Mouse (Mus musculus) CH12.LX (cell line): ENCODE measurements at regions not wholly inside any gene's neighbourhood (a gene's known extent, or its start where the extent isn't known, plus 50 kb on each side); places are given as distances from the start of the nearest gene placed in this dataset.

ENCODE experiments used
- DNase-seq: peaks from one replicate; pipeline ENCODE4 v3.0.0-alpha.2; 2013; ENCODE audit errors: extremely low read depth
- H3K27ac ChIP-seq: 2 replicates; pipeline ENCODE4 v1.5.1; 2012; ENCODE audit warnings: low read depth, mild to moderate bottlenecking, control low read depth, moderate library complexity; ENCODE audit not compliant: insufficient read depth
- H3K27me3 ChIP-seq: replicated peaks from 2 replicates; pipeline ENCODE3; 2012; ENCODE audit warnings: inconsistent platforms
- H3K36me3 ChIP-seq, 2 experiments: replicated peaks in 1 of 2; 2 replicates each; pipeline versions ENCODE3 to v1.6.1; 2012; ENCODE audit warnings: inconsistent platforms in 1 of 2, low read length in 1 of 2, mild to moderate bottlenecking in 1 of 2, mixed read lengths in 1 of 2, moderate library complexity in 1 of 2; ENCODE audit not compliant: control insufficient read depth in 1 of 2, insufficient read depth in 1 of 2
- H3K4me1 ChIP-seq, 2 experiments: 2 replicates each; pipeline ENCODE4 v1.6.1; 2012; ENCODE audit warnings: inconsistent platforms in 1 of 2, moderate library complexity in 1 of 2; ENCODE audit not compliant: insufficient read depth in 2 of 2, control insufficient read depth in 1 of 2
- H3K4me2 ChIP-seq: 2 replicates; pipeline ENCODE4 v1.6.1; 2012; ENCODE audit warnings: low read depth, mild to moderate bottlenecking, control low read depth; ENCODE audit not compliant: poor library complexity, insufficient read depth, severe bottlenecking
- H3K4me3 ChIP-seq, 3 experiments: fragments of 150-350 bp in 1 of 3; sonication (generic) in 1 of 3; replicated peaks in 1 of 3; 2 replicates each; pipeline versions ENCODE3 to v1.5.1; 2011 to 2012; ENCODE audit warnings: low read depth in 2 of 3, low read length in 2 of 3, mild to moderate bottlenecking in 2 of 3, moderate library complexity in 2 of 3, control low read depth in 1 of 3, improper control_type of control experiment in 1 of 3, inconsistent platforms in 1 of 3, mixed read lengths in 1 of 3; ENCODE audit not compliant: poor library complexity in 1 of 3
- H3K79me2 ChIP-seq: replicated peaks from 2 replicates; pipeline ENCODE4 v1.6.1; 2012; ENCODE audit warnings: mild to moderate bottlenecking, moderate library complexity; ENCODE audit not compliant: control insufficient read depth, poor library complexity, insufficient read depth, severe bottlenecking; ENCODE audit errors: extremely low read depth
- H3K9ac ChIP-seq: 2 replicates; pipeline ENCODE4 v1.6.1; 2012; ENCODE audit warnings: low read depth, mild to moderate bottlenecking, control low read depth, moderate library complexity; ENCODE audit not compliant: insufficient read depth
- H3K9me3 ChIP-seq: replicated peaks from 2 replicates; pipeline ENCODE3; 2012; ENCODE audit warnings: low read length, inconsistent platforms, mixed read lengths
- CHD1 ChIP-seq: IDR thresholded peaks from 2 replicates; pipeline ENCODE4 v1.6.1; 2012; ENCODE audit warnings: low read depth, low read length, improper control_type of control experiment, inconsistent platforms
- CHD2 ChIP-seq: IDR thresholded peaks from 2 replicates; pipeline ENCODE4 v1.6.1; 2011; ENCODE audit warnings: low read length, improper control_type of control experiment
- E2F4 ChIP-seq: IDR thresholded peaks from 2 replicates; pipeline ENCODE4 v1.6.1; 2011; ENCODE audit warnings: low read depth, low read length, improper control_type of control experiment; ENCODE audit not compliant: insufficient replicate concordance
- ELF1 ChIP-seq: IDR thresholded peaks from 2 replicates; pipeline ENCODE4 v1.6.1; 2014; ENCODE audit warnings: low read depth, mild to moderate bottlenecking, inconsistent platforms, low read length, improper control_type of control experiment
- EP300 ChIP-seq: IDR thresholded peaks from 2 replicates; pipeline ENCODE4 v1.6.1; 2011; ENCODE audit warnings: low read length, improper control_type of control experiment
- GABPA ChIP-seq: IDR thresholded peaks from 2 replicates; pipeline ENCODE4 v1.6.1; 2012; ENCODE audit warnings: low read depth, low read length, improper control_type of control experiment, inconsistent platforms; ENCODE audit not compliant: insufficient replicate concordance
- HCFC1 ChIP-seq: IDR thresholded peaks from 2 replicates; pipeline ENCODE4 v1.6.1; 2012; ENCODE audit warnings: low read depth, mild to moderate bottlenecking, inconsistent platforms, low read length, improper control_type of control experiment
- IRF4 ChIP-seq: IDR thresholded peaks from 2 replicates; pipeline ENCODE4 v1.6.1; 2014; ENCODE audit warnings: low read depth, mild to moderate bottlenecking, inconsistent platforms, low read length, improper control_type of control experiment
- MAFK ChIP-seq: IDR thresholded peaks from 2 replicates; pipeline ENCODE4 v1.6.1; 2011; ENCODE audit warnings: low read length, improper control_type of control experiment; ENCODE audit not compliant: insufficient replicate concordance
- MAX ChIP-seq: IDR thresholded peaks from 2 replicates; pipeline ENCODE4 v1.6.1; 2011; ENCODE audit warnings: low read length, improper control_type of control experiment
- MAZ ChIP-seq: IDR thresholded peaks from 2 replicates; pipeline ENCODE4 v1.6.1; 2012; ENCODE audit warnings: low read depth, mild to moderate bottlenecking, inconsistent platforms, low read length, improper control_type of control experiment, moderate library complexity
- MYC ChIP-seq: IDR thresholded peaks from 2 replicates; pipeline ENCODE4 v1.6.1; 2011; ENCODE audit warnings: low read depth, mild to moderate bottlenecking, improper control_type of control experiment, low read length
- PAX5 ChIP-seq: IDR thresholded peaks from 2 replicates; pipeline ENCODE4 v1.6.1; 2012; ENCODE audit warnings: low read length, inconsistent platforms, mixed read lengths
- POLR2AphosphoS2 ChIP-seq: IDR thresholded peaks from 2 replicates; pipeline ENCODE4 v1.6.1; 2011; ENCODE audit warnings: low read depth, low read length, improper control_type of control experiment
- RCOR1 ChIP-seq: conservative IDR thresholded peaks from 2 replicates; pipeline ENCODE4 v1.6.1; 2012; ENCODE audit warnings: low read depth, mild to moderate bottlenecking, inconsistent platforms, low read length, improper control_type of control experiment
- SMC3 ChIP-seq: IDR thresholded peaks from 2 replicates; pipeline ENCODE4 v1.6.1; 2011; ENCODE audit warnings: low read depth, low read length, improper control_type of control experiment
- TBP ChIP-seq: conservative IDR thresholded peaks from 2 replicates; pipeline ENCODE4 v1.6.1; 2011; ENCODE audit warnings: low read depth, low read length, improper control_type of control experiment
- dilution Hi-C: fragments of 300-500 bp; cut with MboI; formaldehyde crosslinking; loops from 2 replicates; pipeline ENCODE4 v1.14.3; 2020; ENCODE audit warnings: low sequenced_read_pairs; ENCODE audit not compliant: extremely low pct_unique_long_range_greater_than_20kb, extremely low pct_ligation_motif_present
- in situ Hi-C: fragments of 300-500 bp; cut with MboI; formaldehyde crosslinking; loops from 3 replicates; pipeline ENCODE4 v1.14.3; 2019; ENCODE audit warnings: low sequenced_read_pairs, low pct_ligation_motif_present, low pct_unique_long_range_greater_than_20kb, mixed read lengths

DNA sequence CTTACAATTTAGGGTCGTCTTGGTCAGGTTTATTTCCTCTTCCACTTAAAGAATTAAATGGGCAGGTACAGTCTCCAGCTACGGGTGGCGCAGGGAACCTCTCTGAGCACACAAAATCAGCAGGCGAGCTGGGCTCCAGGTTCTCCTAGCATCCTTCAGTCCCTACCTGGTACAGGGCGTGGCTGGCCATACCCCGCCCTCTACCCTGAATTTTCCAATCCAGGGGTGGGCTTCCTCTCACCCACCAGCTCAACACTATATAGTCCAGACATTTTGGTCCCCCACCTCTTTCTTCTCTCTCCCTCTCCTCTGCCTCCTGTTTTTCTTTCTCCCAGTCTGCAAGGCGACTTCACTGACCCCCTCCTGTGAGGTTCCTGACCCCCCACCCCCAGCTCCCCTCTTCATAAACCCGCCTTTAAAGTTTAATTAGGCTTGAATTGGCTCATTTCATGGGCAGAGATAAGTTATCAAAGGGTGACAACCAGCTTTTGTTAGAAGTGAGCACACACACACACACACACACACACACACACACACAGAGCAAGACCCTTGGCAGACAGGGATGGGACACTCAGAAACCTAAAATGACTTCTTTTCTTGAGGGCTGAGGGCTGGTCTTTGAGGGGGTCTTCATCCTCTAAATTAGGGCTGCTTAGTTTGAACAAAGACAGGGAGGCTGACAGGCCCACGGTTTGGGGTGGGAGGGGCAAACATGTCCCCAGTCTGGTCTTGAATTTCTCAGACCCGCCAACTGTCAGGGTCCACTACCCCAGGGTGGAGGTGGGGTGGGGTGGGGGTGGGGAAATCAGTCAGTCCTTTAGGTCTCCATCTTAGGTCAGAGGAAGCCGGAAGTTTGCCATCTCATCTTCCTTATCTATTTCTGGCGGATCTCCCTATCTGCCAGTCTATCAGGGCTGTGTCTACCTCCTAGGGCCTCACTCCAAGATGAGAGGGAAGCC, 119.3 kb downstream of the Gm10131 start:
- DNase-seq = no peak
- no peak for TF ChIP-seq EP300
- TF ChIP-seq IRF4 = no peak
- TF ChIP-seq MAX = no peak
- TF ChIP-seq TBP = no peak
- no peak for TF ChIP-seq MYC
- TF ChIP-seq CHD2 = no peak
- no peak for TF ChIP-seq SMC3
- no peak for TF ChIP-seq GABPA
- no peak for TF ChIP-seq HCFC1
- TF ChIP-seq RCOR1 = no peak
- no peak for TF ChIP-seq MAZ
- no peak for TF ChIP-seq POLR2AphosphoS2
- TF ChIP-seq CHD1 = no peak
- TF ChIP-seq E2F4 = no peak
- no peak for TF ChIP-seq ELF1
- TF ChIP-seq MAFK = no peak
- no peak for TF ChIP-seq PAX5
- H3K79me2 ChIP-seq = no peaks in the 10 kb centered on the region
- H3K27ac ChIP-seq = no peak overlapping the region
- peaks cover 0 to 6% of the 10 kb centered on the region in 2 experiments; a peak in 1 of 4 replicates for H3K4me1 ChIP-seq
- in situ Hi-C loops (no loop called here), dilution Hi-C loops (no loop called here)
- H3K27me3 ChIP-seq = peaks cover 4% of the 10 kb centered on the region
- H3K36me3 ChIP-seq = no peaks in the 10 kb centered on the region
- no peak overlapping the region for H3K9ac ChIP-seq
- H3K4me2 ChIP-seq = no peak overlapping the region
- H3K4me3 ChIP-seq = no peak overlapping the region
- H3K9me3 ChIP-seq = no peaks in the 10 kb centered on the region

DNA sequence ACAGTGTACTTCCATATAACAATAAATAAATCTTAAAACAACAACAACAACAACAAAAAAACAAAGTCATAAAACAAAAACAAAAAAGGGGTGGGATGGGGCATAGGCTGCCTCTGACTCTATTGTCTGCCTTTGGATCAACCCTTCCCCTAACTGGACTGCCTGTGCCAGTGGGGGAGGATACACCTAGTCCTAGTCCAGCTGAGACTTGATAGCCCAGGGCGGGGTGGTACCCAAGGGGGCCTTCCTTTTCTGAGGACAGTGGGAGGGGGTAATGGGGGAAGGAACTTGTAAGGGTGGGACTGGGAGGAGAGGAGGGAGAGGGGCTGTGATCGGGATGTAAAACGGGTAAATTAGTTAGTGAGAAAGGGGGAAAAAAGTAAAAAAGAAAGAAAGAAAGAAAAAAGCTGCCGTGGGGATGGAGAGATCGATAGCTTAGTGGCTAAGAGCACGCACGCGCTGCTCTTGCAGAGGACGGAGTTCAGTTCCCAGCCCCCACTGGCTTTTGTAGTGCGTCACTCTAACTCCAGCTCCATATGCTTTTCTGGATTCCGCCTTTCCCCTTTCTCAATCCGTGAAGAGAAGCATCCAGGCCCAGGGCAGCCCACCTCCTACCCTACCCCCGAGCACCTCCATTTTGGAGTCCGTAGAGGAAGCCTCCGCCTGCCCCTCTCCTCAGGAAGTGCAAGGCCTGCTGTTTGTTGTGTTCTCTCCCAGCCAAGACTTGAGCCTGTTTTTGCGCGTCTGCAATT, 120.2 kb downstream of the Gm10131 start:
- no peak overlapping the region for H3K9ac ChIP-seq
- H3K4me1 ChIP-seq = peaks cover 0 to 6% of the 10 kb centered on the region in 2 experiments; a peak in 1 of 4 replicates
- H3K79me2 ChIP-seq = no peaks in the 10 kb centered on the region
- in situ Hi-C loops (no loop called here), dilution Hi-C loops (no loop called here)
- H3K27ac ChIP-seq = no peak overlapping the region
- H3K9me3 ChIP-seq = no peaks in the 10 kb centered on the region
- H3K27me3 ChIP-seq = peaks cover 4% of the 10 kb centered on the region
- no peak overlapping the region for H3K4me2 ChIP-seq
- no peak for TF ChIP-seq TBP
- TF ChIP-seq, all 38 proteins: peak for 0
- no peak for DNase-seq
- H3K36me3 ChIP-seq = no peaks in the 10 kb centered on the region
- no peak overlapping the region for H3K4me3 ChIP-seq
